Mouse (Mus musculus) cerebellum, adult 2 months (tissue): Measurements from ENCODE around the gene Ttc9b.
A peak's percentile ranks its signal among the peaks of the same experiment; 100 is the strongest.

Experiments
- CTCF ChIP-seq: fragments of 200-500 bp; IDR thresholded peaks from 2 replicates; pipeline ENCODE4 v1.5.1; 2011; ENCODE audit warnings: low read depth, mild to moderate bottlenecking, control low read depth, low read length, moderate library complexity, borderline replicate concordance; ENCODE audit not compliant: insufficient read depth
- POLR2A ChIP-seq: fragments of 200-500 bp; IDR thresholded peaks from 2 replicates; pipeline ENCODE4 v1.6.1; 2011; ENCODE audit warnings: low read length, control low read depth, borderline replicate concordance; ENCODE audit not compliant: insufficient read depth

DNA sequence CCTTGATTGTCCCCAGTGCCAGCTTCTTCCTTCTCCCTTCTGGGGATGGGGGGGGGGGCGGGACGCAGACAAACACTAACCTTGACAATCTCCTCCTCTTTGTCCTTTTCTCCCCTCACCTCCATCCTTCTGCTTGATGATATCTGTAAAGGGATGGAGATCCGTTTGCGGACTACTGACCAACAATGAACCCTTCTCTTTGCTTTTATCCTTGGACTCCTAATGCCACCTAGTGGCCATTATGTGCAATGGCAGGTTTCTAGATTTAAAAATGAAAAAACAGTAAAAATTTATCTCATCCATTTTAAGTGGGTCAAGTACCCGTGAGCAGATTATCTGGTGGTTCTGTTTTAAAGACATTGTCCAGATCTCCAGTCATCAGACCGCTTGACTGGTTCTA, 32.0 kb downstream of the Ttc9b start:
- TF ChIP-seq POLR2A: no peak
- peak; percentile 33; the same call in 1 of the 2 replicates for TF ChIP-seq CTCF
